Mouse (Mus musculus): ENCODE data around the gene Nutm2.
"Not testable (repeated sequence)": the region's sequence is repeated elsewhere in the genome, so short reads cannot be mapped to it uniquely, and the experiment has no call there.

DNA sequence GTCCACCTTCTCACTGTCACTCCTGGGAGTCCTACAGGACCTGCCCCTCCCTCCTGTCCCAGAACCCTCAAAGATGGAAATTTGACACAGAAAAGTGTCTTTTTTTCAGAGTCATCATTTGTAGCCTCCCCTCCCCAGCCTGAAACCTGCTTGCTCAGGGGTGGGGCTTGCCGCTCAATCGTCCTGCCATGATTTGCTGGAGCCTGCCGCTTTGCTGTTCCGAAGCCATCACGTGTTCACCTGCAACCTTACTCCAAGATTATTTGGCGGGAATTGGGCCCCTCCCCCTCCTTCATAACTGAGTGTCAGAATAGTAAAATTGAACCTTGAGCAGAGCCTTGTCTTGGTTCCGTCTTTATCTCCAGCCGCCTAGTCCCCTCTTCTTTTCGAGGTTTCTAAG, 14.8 kb upstream of the Nutm2 start:
- TF ChIP-seq CTCF (IDR thresholded peaks at IDR 0.05; ENCODE audit: low read depth, low read length); POLR2A (IDR thresholded peaks at IDR 0.05; ENCODE audit: extremely low read depth, insufficient read depth, low read length): not testable (repeated sequence)
